Mouse (Mus musculus) lung, postnatal 0 days (tissue): ENCODE measurements at regions not wholly inside any gene's neighbourhood (a gene's known extent, or its start where the extent isn't known, plus 50 kb on each side); places are given as distances from the start of the nearest gene placed in this dataset.

ENCODE experiments used
- CTCF ChIP-seq: IDR thresholded peaks from 2 replicates; pipeline ENCODE4 v1.5.1; 2016; ENCODE audit warnings: antibody characterized with exemption, mild to moderate bottlenecking
- EP300 ChIP-seq: IDR thresholded peaks from 2 replicates; pipeline ENCODE4 v1.6.1; 2016; ENCODE audit warnings: antibody characterized with exemption, mild to moderate bottlenecking, control low read depth

GRCm38 (mm10) chr13:52094785-52095184, 248.3 kb downstream of the Gadd45g start:
- TF ChIP-seq EP300, result no peak
- no peak for TF ChIP-seq CTCF
